Mouse (Mus musculus) limb, embryonic 12.5 days (tissue): Measurements from ENCODE around the gene Ucma. TPM values are rescaled to one million over a fixed set of nuclear protein-coding genes. Genes with fewer than 3 reads are reported as not detected.

ENCODE experiments used
- ATAC-seq: fragments of 200-750 bp; cut with Nextera tagmentation; 2 replicates; pipeline ENCODE4 v1.8.0; 2017; ENCODE audit warnings: low read depth, moderate TSS enrichment; ENCODE audit not compliant: insufficient number of reproducible peaks, insufficient read depth, low FRiP score, low TSS enrichment
- H3K27ac ChIP-seq: fragments of 300-500 bp; sonication (generic); 2 replicates; pipeline ENCODE4 v1.5.1; 2016; ENCODE audit warnings: mild to moderate bottlenecking, moderate library complexity
- H3K27me3 ChIP-seq: fragments of 300-500 bp; sonication (generic); 2 replicates; pipeline ENCODE4 v1.6.1; 2016; ENCODE audit warnings: mild to moderate bottlenecking, moderate library complexity
- H3K36me3 ChIP-seq: fragments of 300-500 bp; sonication (generic); 2 replicates; pipeline ENCODE4 v1.6.1; 2016; ENCODE audit warnings: mild to moderate bottlenecking, moderate library complexity
- H3K4me1 ChIP-seq: fragments of 300-500 bp; sonication (generic); replicated peaks from 2 replicates; pipeline ENCODE4 v1.6.1; 2016
- H3K4me2 ChIP-seq: fragments of 300-500 bp; sonication (generic); 2 replicates; pipeline ENCODE4 v1.6.1; 2016; ENCODE audit warnings: mild to moderate bottlenecking, moderate library complexity
- H3K4me3 ChIP-seq: fragments of 300-500 bp; sonication (generic); replicated peaks from 2 replicates; pipeline ENCODE4 v1.5.1; 2016; ENCODE audit warnings: mild to moderate bottlenecking
- H3K9ac ChIP-seq: fragments of 300-500 bp; sonication (generic); replicated peaks from 2 replicates; pipeline ENCODE4 v1.6.1; 2016; ENCODE audit warnings: mild to moderate bottlenecking, moderate library complexity
- H3K9me3 ChIP-seq: fragments of 300-500 bp; sonication (generic); 2 replicates; pipeline ENCODE4 v1.6.1; 2016; ENCODE audit warnings: mild to moderate bottlenecking, moderate library complexity
- WGBS: fragments of 180-500 bp; shearing (Covaris S2); methylation state at CpG from one replicate; pipeline ENCODE4 v1.1.7; 2016; 5-methylcytosine and 5-hydroxymethylcytosine counted together
- polyA plus RNA-seq: library from polyadenylated mRNA; unstranded; fragments of >200 nt; fragmentation: Nextera tagmentation; extraction: Ambion mirVana; gene quantifications from 2 replicates; pipeline ENCODE4 v1.2.1, GENCODE M21; 2016

Gene Ucma
- polyA plus RNA-seq, 1 experiment from 2014 or later, result not detected

- H3K9me3 ChIP-seq, result no peaks in the 10 kb centered on the region
- H3K27me3 ChIP-seq, result no peaks in the 10 kb centered on the region
- no peak overlapping the region for H3K9ac ChIP-seq
- H3K4me1 ChIP-seq, result 0 out of 2 replicates have a peak, but pooled peaks cover 9% of the 10 kb centered on the region
- H3K4me2 ChIP-seq, result no peak overlapping the region
- ATAC-seq, result no peak
- H3K36me3 ChIP-seq, result no peaks in the 10 kb centered on the region
- 82% methylated on average over 7 of the region's 7 CpGs for WGBS
- no peak overlapping the region for H3K27ac ChIP-seq
- no peak overlapping the region for H3K4me3 ChIP-seq
Observed at GRCm38 (mm10) chr2:5028047-5028446, 52.1 kb downstream of the Ucma start.

GRCm38 (mm10) chr2:5029808-5030207 lies 53.9 kb downstream of the Ucma start:
- H3K27me3 ChIP-seq, result no peaks in the 10 kb centered on the region

GRCm38 (mm10) chr2:5031215-5031614 lies 55.3 kb downstream of the Ucma start:
- Histone ChIP-seq H3K9ac (no peak overlapping the region), H3K4me3 (no peak overlapping the region), H3K27ac (no peak overlapping the region), H3K27me3 (no peaks in the 10 kb centered on the region), H3K36me3 (no peaks in the 10 kb centered on the region), H3K9me3 (no peaks in the 10 kb centered on the region), H3K4me2 (no peak overlapping the region), H3K4me1 (no peaks in the 10 kb centered on the region)
- 71% methylated on average over 7 of the region's 7 CpGs for WGBS
- no peak for ATAC-seq

More at GRCm38 (mm10) chr2:5029808-5030207, 53.9 kb downstream of the Ucma start:
- Histone ChIP-seq H3K9me3 (no peaks in the 10 kb centered on the region), H3K4me2 (no peak overlapping the region), H3K27ac (no peak overlapping the region), H3K4me1 (no peaks in the 10 kb centered on the region), H3K4me3 (no peak overlapping the region), H3K36me3 (no peaks in the 10 kb centered on the region), H3K9ac (no peak overlapping the region)
- no peak for ATAC-seq
- whole genome bisulfite sequencing, result 92% methylated on average over 4 of the region's 4 CpGs

- Histone ChIP-seq H3K9me3 (no peaks in the 10 kb centered on the region), H3K4me3 (no peak overlapping the region), H3K4me1 (no peaks in the 10 kb centered on the region), H3K27ac (no peak overlapping the region), H3K4me2 (no peak overlapping the region), H3K27me3 (no peaks in the 10 kb centered on the region), H3K9ac (no peak overlapping the region), H3K36me3 (no peaks in the 10 kb centered on the region)
- no peak for ATAC-seq
- WGBS, result 72% methylated on average over 5 of the region's 5 CpGs
Observed at GRCm38 (mm10) chr2:5032665-5033064, 56.7 kb downstream of the Ucma start.

GRCm38 (mm10) chr2:5033546-5034420 lies 57.9 kb downstream of the Ucma start:
- Histone ChIP-seq H3K4me3 (no peak overlapping the region), H3K27ac (no peak overlapping the region), H3K9ac (no peak overlapping the region), H3K4me2 (no peak overlapping the region), H3K27me3 (no peaks in the 10 kb centered on the region), H3K36me3 (no peaks in the 10 kb centered on the region), H3K4me1 (no peaks in the 10 kb centered on the region), H3K9me3 (no peaks in the 10 kb centered on the region)
- no peak for ATAC-seq
- WGBS, result 67% methylated on average over 15 of the region's 15 CpGs

- no peaks in the 10 kb centered on the region for H3K36me3 ChIP-seq
- H3K4me2 ChIP-seq, result no peak overlapping the region
- 78% methylated on average over 8 of the region's 8 CpGs for WGBS
- no peak for ATAC-seq
- H3K4me1 ChIP-seq, result no peaks in the 10 kb centered on the region
- no peaks in the 10 kb centered on the region for H3K9me3 ChIP-seq
- no peak overlapping the region for H3K9ac ChIP-seq
- no peak overlapping the region for H3K4me3 ChIP-seq
- no peak overlapping the region for H3K27ac ChIP-seq
- H3K27me3 ChIP-seq, result no peaks in the 10 kb centered on the region
Observed at GRCm38 (mm10) chr2:5034801-5035200, 58.9 kb downstream of the Ucma start.

- Histone ChIP-seq H3K4me1 (no peaks in the 10 kb centered on the region), H3K9me3 (no peaks in the 10 kb centered on the region), H3K27ac (no peak overlapping the region), H3K27me3 (no peaks in the 10 kb centered on the region), H3K4me2 (no peak overlapping the region), H3K36me3 (no peaks in the 10 kb centered on the region), H3K9ac (no peak overlapping the region), H3K4me3 (no peak overlapping the region)
- 85% methylated on average over 9 of the region's 9 CpGs for WGBS
- ATAC-seq, result no peak
Observed at GRCm38 (mm10) chr2:5035241-5035640, 59.3 kb downstream of the Ucma start.

Other genes with a start within 250 kb of the Ucma start
- 130 and 135 TPM in 2 replicates for gene Sephs1, start 94.6 kb upstream of the Ucma start, polyA plus RNA-seq
- gene Phyh, start 57.1 kb upstream of the Ucma start, polyA plus RNA-seq, result 51.2 and 52.1 TPM in 2 replicates
- 47.8 and 49.2 TPM in 2 replicates for gene Mcm10, start 36.7 kb downstream of the Ucma start, polyA plus RNA-seq
- 5.3 and 5.7 TPM in 2 replicates for gene Optn, start 87.9 kb downstream of the Ucma start, polyA plus RNA-seq
- 1.9 and 2.2 TPM in 2 replicates for gene Ccdc3, start 161.7 kb downstream of the Ucma start, polyA plus RNA-seq